Mouse (Mus musculus): ENCODE measurements around the gene Trim65.
"Not testable (repeated sequence)": the region's sequence is repeated elsewhere in the genome, so short reads cannot be mapped to it uniquely, and the experiment has no call there.

Gene Trim65

GRCm38 (mm10) chr11:116138468-116139138, 7.7 kb upstream of the Trim65 start, which contains the start of gene Mrpl38:
TSS of gene Mrpl38 (minus strand) at chr11:116138868.
- DNase-seq (ENCODE audit: low spot score in 2 of 2), result peak; percentile 77 to 85

GRCm38 (mm10) chr11:116138096-116138467, 7.2 kb upstream of the Trim65 start:
- no peak for DNase-seq (ENCODE audit: low spot score in 2 of 2)

GRCm38 (mm10) chr11:116134171-116134570, 3.2 kb upstream of the Trim65 start:
- DNase-seq (ENCODE audit: low spot score in 2 of 2), result no peak

GRCm38 (mm10) chr11:116133497-116133896, 2.6 kb upstream of the Trim65 start:
- DNase-seq (ENCODE audit: low spot score in 2 of 2), result no peak

GRCm38 (mm10) chr11:116132366-116133333, 1.7 kb upstream of the Trim65 start:
- no peak for DNase-seq (ENCODE audit: low spot score in 2 of 2)

- DNase-seq (ENCODE audit: low spot score in 2 of 2), result no peak
These were observed 632 bp upstream of the Trim65 start for GRCm38 (mm10) chr11:116131349-116132170.

- DNase-seq (ENCODE audit: low spot score in 2 of 2), result no peak
These were observed 888 bp downstream of the Trim65 start for GRCm38 (mm10) chr11:116129993-116130487.

GRCm38 (mm10) chr11:116129091-116129790, 1.7 kb downstream of the Trim65 start:
- DNase-seq (ENCODE audit: low spot score in 2 of 2), result no peak

- DNase-seq (ENCODE audit: low spot score in 2 of 2), result no peak
These were observed 2.9 kb downstream of the Trim65 start for GRCm38 (mm10) chr11:116127986-116128385.

GRCm38 (mm10) chr11:116127156-116127980, 3.6 kb downstream of the Trim65 start, which contains the start of gene Trim47:
TSS of gene Trim47 (minus strand) at chr11:116127210.
- DNase-seq (ENCODE audit: low spot score in 2 of 2), result peak in 1 of 2 experiments; percentile 47

- DNase-seq (ENCODE audit: low spot score in 2 of 2), result no peak
These were observed 4.7 kb downstream of the Trim65 start for GRCm38 (mm10) chr11:116126261-116126660.

GRCm38 (mm10) chr11:116121731-116122245, 9.1 kb downstream of the Trim65 start:
- DNase-seq (ENCODE audit: low spot score in 2 of 2), result not testable (repeated sequence)

- DNase-seq (ENCODE audit: low spot score in 2 of 2), result no peak
These were observed 13.1 kb downstream of the Trim65 start for GRCm38 (mm10) chr11:116117819-116118218.

- DNase-seq (ENCODE audit: low spot score in 2 of 2), result no peak
These were observed 13.7 kb downstream of the Trim65 start for GRCm38 (mm10) chr11:116117241-116117640.

- DNase-seq (ENCODE audit: low spot score in 2 of 2), result no peak
These were observed 19.2 kb downstream of the Trim65 start for GRCm38 (mm10) chr11:116111611-116112203.

GRCm38 (mm10) chr11:116111067-116111466, 19.9 kb downstream of the Trim65 start:
- DNase-seq (ENCODE audit: low spot score in 2 of 2), result no peak

GRCm38 (mm10) chr11:116110540-116110939, 20.4 kb downstream of the Trim65 start:
- no peak for DNase-seq (ENCODE audit: low spot score in 2 of 2)

- no peak for DNase-seq (ENCODE audit: low spot score in 2 of 2)
These were observed 20.8 kb downstream of the Trim65 start for GRCm38 (mm10) chr11:116110131-116110530.

- no peak for DNase-seq (ENCODE audit: low spot score in 2 of 2)
These were observed 21.4 kb downstream of the Trim65 start for GRCm38 (mm10) chr11:116109441-116110081.

All from spleen, postnatal 14 days (tissue).